Mouse (Mus musculus): Measurements from ENCODE around the gene Tnfaip8l2. TPM values are rescaled to one million over a fixed set of nuclear protein-coding genes. Genes with fewer than 3 reads are reported as not detected.
A peak's percentile ranks its signal among the peaks of the same experiment; 100 is the strongest.
"Not testable (repeated sequence)": the region's sequence is repeated elsewhere in the genome, so short reads cannot be mapped to it uniquely, and the experiment has no call there.

The Tnfaip8l2 gene
- total and polyA plus RNA-seq, 2 experiments from 2014 or later: 2.7 to 5.4 TPM

DNA sequence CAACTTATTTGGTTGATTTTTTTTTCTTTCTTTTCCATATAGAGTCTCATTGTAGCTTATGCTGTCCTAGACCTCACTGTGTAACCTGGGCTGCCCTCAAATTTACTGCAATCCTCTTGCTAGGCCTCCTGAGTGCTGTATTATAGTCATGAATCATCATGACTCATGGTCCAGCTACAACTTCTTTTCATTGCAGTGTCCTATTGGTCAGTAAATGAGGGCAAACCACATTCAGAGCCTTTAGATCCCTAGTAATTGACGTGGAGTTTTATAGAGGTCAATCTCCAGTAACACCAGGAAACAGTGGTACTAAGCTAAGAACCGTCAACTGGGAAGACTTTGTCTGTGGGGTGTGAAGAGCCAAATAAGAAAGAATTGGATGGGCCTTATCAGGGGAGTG lies 24.4 kb downstream of the Tnfaip8l2 start:
- no peak overlapping the region for H3K9ac ChIP-seq (replicated peaks; ENCODE audit: low read depth, low read length)
- no peak for ATAC-seq (ENCODE audit: insufficient read depth, low read depth)
- H3K4me2 ChIP-seq (ENCODE audit: low read depth, low read length): no peak overlapping the region
- no peak for DNase-seq (ENCODE audit: low spot score)
- no peak overlapping the region for H3K4me3 ChIP-seq (ENCODE audit: low read depth, low read length)
- no peaks in the 10 kb centered on the region for H3K4me1 ChIP-seq (ENCODE audit: control insufficient read depth, insufficient read depth)
- 79% methylated on average over 2 of the region's 2 CpGs for WGBS
- no peaks in the 10 kb centered on the region for H3K27me3 ChIP-seq (ENCODE audit: control insufficient read depth, insufficient read depth, low read length)
- TF ChIP-seq EP300 (IDR thresholded peaks at IDR 0.05; ENCODE audit: low read depth) (no peak), CTCF (IDR thresholded peaks at IDR 0.05; ENCODE audit: low read depth) (no peak)
- H3K9me3 ChIP-seq (replicated peaks; ENCODE audit: control insufficient read depth, low read length): no peaks in the 10 kb centered on the region
- H3K27ac ChIP-seq (ENCODE audit: low read depth): no peak overlapping the region
- peaks cover 53% of the 10 kb centered on the region for H3K36me3 ChIP-seq (replicated peaks; ENCODE audit: control insufficient read depth, insufficient read depth, low read length)

DNA sequence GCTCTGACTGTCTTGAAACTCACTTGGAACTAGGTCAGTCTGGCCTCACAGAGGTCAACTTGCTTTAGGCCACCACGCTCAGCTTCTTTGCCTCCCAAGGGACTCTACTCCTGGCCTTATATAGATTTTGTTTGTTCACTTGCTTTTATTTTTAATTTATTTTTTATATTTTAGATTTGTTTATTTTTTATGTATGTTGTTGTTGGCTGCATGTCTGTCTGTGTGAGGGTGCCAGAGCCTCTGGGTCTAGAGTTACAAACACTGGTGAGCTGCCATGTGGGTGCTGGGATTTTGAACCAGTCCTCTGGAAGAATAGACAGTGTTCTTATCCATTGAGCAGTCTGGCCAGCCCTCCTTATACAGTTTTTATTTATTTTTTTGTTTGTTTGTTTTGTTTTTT lies 29.4 kb downstream of the Tnfaip8l2 start:
- no peaks in the 10 kb centered on the region for H3K9me3 ChIP-seq (replicated peaks; ENCODE audit: control insufficient read depth, low read length)
- no peak overlapping the region for H3K4me3 ChIP-seq (ENCODE audit: low read depth, low read length)
- peaks cover 6% of the 10 kb centered on the region for H3K4me1 ChIP-seq (ENCODE audit: control insufficient read depth, insufficient read depth)
- no peak overlapping the region for H3K9ac ChIP-seq (replicated peaks; ENCODE audit: low read depth, low read length)
- DNase-seq (ENCODE audit: low spot score) (no peak), ATAC-seq (ENCODE audit: insufficient read depth, low read depth) (no peak)
- no peak overlapping the region for H3K27ac ChIP-seq (ENCODE audit: low read depth)
- TF ChIP-seq EP300 (IDR thresholded peaks at IDR 0.05; ENCODE audit: low read depth): no peak
- TF ChIP-seq CTCF (IDR thresholded peaks at IDR 0.05; ENCODE audit: low read depth): no peak
- peaks cover 6% of the 10 kb centered on the region for H3K36me3 ChIP-seq (replicated peaks; ENCODE audit: control insufficient read depth, insufficient read depth, low read length)
- 90% methylated on average over 1 of the region's 1 CpGs for WGBS
- no peaks in the 10 kb centered on the region for H3K27me3 ChIP-seq (ENCODE audit: control insufficient read depth, insufficient read depth, low read length)
- H3K4me2 ChIP-seq (ENCODE audit: low read depth, low read length): no peak overlapping the region

GRCm38 (mm10) chr3:95110911-95111726 lies 31.0 kb downstream of the Tnfaip8l2 start, which contains the start of gene Vps72:
Gene Vps72, plus strand, starts transcription at chr3:95111022.
- Histone ChIP-seq H3K4me1 (ENCODE audit: control insufficient read depth, insufficient read depth) (peaks cover 6% of the 10 kb centered on the region), H3K9me3 (replicated peaks; ENCODE audit: control insufficient read depth, low read length) (no peaks in the 10 kb centered on the region), H3K36me3 (replicated peaks; ENCODE audit: control insufficient read depth, insufficient read depth, low read length) (peaks cover 5% of the 10 kb centered on the region; the same call in 1 of the 2 replicates), H3K4me3 (ENCODE audit: low read depth, low read length) (peak within 1 kb of the TSS; percentile 87), H3K27ac (ENCODE audit: low read depth) (peak within 1 kb of the TSS; percentile 95), H3K4me2 (ENCODE audit: low read depth, low read length) (peak within 1 kb of the TSS; percentile 63), H3K9ac (replicated peaks; ENCODE audit: low read depth, low read length) (peak within 1 kb of the TSS; percentile 85), H3K27me3 (ENCODE audit: control insufficient read depth, insufficient read depth, low read length) (no peaks in the 10 kb centered on the region)
- WGBS: under 1% methylated on average over 53 of the region's 54 CpGs
- TF ChIP-seq EP300 (IDR thresholded peaks at IDR 0.05; ENCODE audit: low read depth) (0 out of 2 replicates have a peak, but pooled peaks have one; percentile 50), CTCF (IDR thresholded peaks at IDR 0.05; ENCODE audit: low read depth) (no peak)
- peak; percentile 94 for DNase-seq (ENCODE audit: low spot score)
- ATAC-seq (ENCODE audit: insufficient read depth, low read depth): peak; percentile 71

DNA sequence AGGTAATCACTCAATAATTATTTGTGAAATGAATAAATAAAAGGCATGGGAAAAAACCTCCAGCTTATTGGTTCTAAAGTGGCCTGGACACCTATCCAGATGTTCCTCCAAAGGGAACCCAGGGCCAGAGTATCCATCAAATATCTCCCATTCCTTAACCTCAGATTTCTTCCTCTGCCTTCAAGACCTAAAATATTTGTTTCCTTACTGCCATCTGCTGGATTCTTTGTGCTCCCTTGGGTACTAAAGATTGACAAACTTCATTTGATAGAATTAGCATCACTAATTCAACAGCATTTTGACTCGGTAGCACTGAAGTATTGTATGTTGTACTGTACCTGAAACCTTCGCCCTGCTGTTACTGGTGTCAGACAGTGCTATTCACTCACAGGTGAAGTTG lies 34.3 kb downstream of the Tnfaip8l2 start:
- H3K4me3 ChIP-seq (ENCODE audit: low read depth, low read length): no peak overlapping the region
- TF ChIP-seq EP300 (IDR thresholded peaks at IDR 0.05; ENCODE audit: low read depth) (no peak), CTCF (IDR thresholded peaks at IDR 0.05; ENCODE audit: low read depth) (peak; percentile 35)
- H3K4me2 ChIP-seq (ENCODE audit: low read depth, low read length): no peak overlapping the region
- H3K9me3 ChIP-seq (replicated peaks; ENCODE audit: control insufficient read depth, low read length): no peaks in the 10 kb centered on the region
- no peak overlapping the region for H3K27ac ChIP-seq (ENCODE audit: low read depth)
- no peak for ATAC-seq (ENCODE audit: insufficient read depth, low read depth)
- no peaks in the 10 kb centered on the region; the same call in 1 of the 2 replicates for H3K36me3 ChIP-seq (replicated peaks; ENCODE audit: control insufficient read depth, insufficient read depth, low read length)
- no peak overlapping the region for H3K9ac ChIP-seq (replicated peaks; ENCODE audit: low read depth, low read length)
- no peak for DNase-seq (ENCODE audit: low spot score)
- peaks cover 14% of the 10 kb centered on the region for H3K4me1 ChIP-seq (ENCODE audit: control insufficient read depth, insufficient read depth)
- H3K27me3 ChIP-seq (ENCODE audit: control insufficient read depth, insufficient read depth, low read length): no peaks in the 10 kb centered on the region
- 64% methylated on average over 2 of the region's 2 CpGs for WGBS

- H3K36me3 ChIP-seq (replicated peaks; ENCODE audit: control insufficient read depth, insufficient read depth, low read length); H3K27me3 ChIP-seq (ENCODE audit: control insufficient read depth, insufficient read depth, low read length); ATAC-seq (ENCODE audit: insufficient read depth, low read depth); H3K9me3 ChIP-seq (replicated peaks; ENCODE audit: control insufficient read depth, low read length); DNase-seq (ENCODE audit: low spot score): not testable (repeated sequence)
- Histone ChIP-seq H3K4me2 (ENCODE audit: low read depth, low read length) (peak overlapping the region; percentile 75), H3K4me1 (ENCODE audit: control insufficient read depth, insufficient read depth) (peaks cover 14% of the 10 kb centered on the region), H3K9ac (replicated peaks; ENCODE audit: low read depth, low read length) (peak overlapping the region; percentile 93; the same call in 1 of the 2 replicates), H3K27ac (ENCODE audit: low read depth) (peak overlapping the region; percentile 90; the same call in 1 of the 2 replicates), H3K4me3 (ENCODE audit: low read depth, low read length) (peak overlapping the region; percentile 96)
These were observed 34.9 kb downstream of the Tnfaip8l2 start for GRCm38 (mm10) chr3:95107308-95107707.

Data from heart, postnatal 0 days (tissue).